Mouse (Mus musculus) T-helper 2 cell (primary cell): Measurements from ENCODE around the gene Arhgap18.

Source experiments
- in situ Hi-C: fragments of 300-600 bp; cut with MboI, MseI; formaldehyde crosslinking; loops from one replicate; pipeline ENCODE4 v1.15.1; 2025; ENCODE audit warnings: high pct_unique_total_duplicates

The Arhgap18 gene

GRCm38 (mm10) chr10:26774266-26774665 lies 21.0 kb downstream of the Arhgap18 start:
- in situ Hi-C loops, result no loop called here

- in situ Hi-C loops, result loop anchor here (25.0 kb wide), 1 partner anchor 1486 kb away; no protein-coding TSS in a partner anchor
Measured at GRCm38 (mm10) chr10:26776443-26776842, 23.2 kb downstream of the Arhgap18 start.

GRCm38 (mm10) chr10:26780581-26780980 lies 27.4 kb downstream of the Arhgap18 start:
- in situ Hi-C loops, result loop anchor here (25.0 kb wide), 1 partner anchor 1482 kb away; no protein-coding TSS in a partner anchor

- in situ Hi-C loops, result loop anchor here (25.0 kb wide), 1 partner anchor 1473 kb away; no protein-coding TSS in a partner anchor
Measured at GRCm38 (mm10) chr10:26789680-26790079, 36.5 kb downstream of the Arhgap18 start.

GRCm38 (mm10) chr10:26791810-26792209 lies 38.6 kb downstream of the Arhgap18 start:
- in situ Hi-C loops, result loop anchor here (25.0 kb wide), 1 partner anchor 1470 kb away; no protein-coding TSS in a partner anchor

DNA sequence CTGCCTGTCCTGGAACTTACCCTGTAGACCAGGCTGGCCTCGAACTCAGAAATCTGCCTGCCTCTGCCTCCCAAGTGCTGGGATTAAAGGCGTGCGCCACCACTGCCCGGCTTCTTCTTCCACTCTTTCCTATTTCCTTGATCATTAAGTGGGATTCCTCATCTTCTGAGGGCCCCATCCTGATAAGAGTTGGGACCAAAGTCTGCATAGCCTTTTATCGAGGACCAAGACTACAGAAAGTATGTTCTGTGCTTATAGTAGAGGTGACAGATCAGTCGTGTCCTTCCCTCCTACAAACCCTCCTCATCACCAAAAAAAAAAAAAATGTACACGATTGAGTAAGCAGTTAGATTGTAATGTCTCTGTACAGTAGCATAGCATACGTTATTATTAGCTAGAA lies 39.8 kb downstream of the Arhgap18 start:
- in situ Hi-C loops, result loop anchor here (25.0 kb wide), 1 partner anchor 1469 kb away; no protein-coding TSS in a partner anchor

GRCm38 (mm10) chr10:26796432-26797286 lies 43.4 kb downstream of the Arhgap18 start:
- in situ Hi-C loops, result loop anchor here (25.0 kb wide), 1 partner anchor 1466 kb away; no protein-coding TSS in a partner anchor

DNA sequence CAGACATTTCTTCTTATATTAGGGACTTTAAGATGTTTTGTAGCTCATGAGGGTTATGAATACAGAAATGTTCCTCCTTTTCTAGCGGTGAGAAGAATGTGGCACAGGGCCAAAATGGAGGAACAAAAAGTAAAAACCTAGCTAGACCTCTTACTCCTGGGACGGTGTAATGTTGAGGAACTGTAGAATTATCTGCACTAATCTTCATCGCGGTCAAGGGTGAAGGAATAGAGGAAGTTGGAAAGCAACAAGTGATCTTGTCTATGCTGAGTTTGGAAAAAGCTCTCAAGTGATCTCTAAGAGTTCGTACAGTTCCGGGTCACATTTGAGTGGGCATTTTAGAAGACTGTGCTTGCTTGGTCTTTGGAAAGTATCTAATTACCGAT lies 44.1 kb downstream of the Arhgap18 start:
- in situ Hi-C loops, result loop anchor here (25.0 kb wide), 1 partner anchor 1465 kb away; no protein-coding TSS in a partner anchor

- in situ Hi-C loops, result loop anchor here (25.0 kb wide), 1 partner anchor 1463 kb away; no protein-coding TSS in a partner anchor
Measured at GRCm38 (mm10) chr10:26798752-26799411, 45.7 kb downstream of the Arhgap18 start.

DNA sequence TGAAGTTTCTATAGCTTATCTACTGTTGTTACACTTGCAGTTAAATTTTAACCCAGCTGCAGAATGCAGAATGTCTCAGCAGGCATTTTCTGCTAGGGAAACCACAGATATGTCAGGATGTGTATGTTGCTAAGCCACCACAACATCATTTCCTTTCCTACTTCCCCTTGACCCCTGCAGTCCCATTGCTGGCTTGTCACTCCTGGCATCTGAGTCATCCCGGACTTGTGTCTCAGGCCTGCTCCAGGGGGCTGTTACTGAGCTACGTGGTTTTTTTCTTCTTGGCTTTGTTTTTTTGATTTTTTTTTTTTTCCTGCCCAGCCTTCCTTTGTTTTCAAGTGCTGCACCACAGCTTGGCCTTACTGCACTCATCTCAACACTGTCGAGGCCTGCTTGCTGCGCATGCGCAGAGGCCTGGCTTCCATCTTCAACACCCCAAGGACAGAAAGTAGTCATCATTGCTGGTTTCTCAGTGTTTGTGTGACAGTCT lies 46.4 kb downstream of the Arhgap18 start:
- in situ Hi-C loops, result loop anchor here (25.0 kb wide), 1 partner anchor 1463 kb away; no protein-coding TSS in a partner anchor

GRCm38 (mm10) chr10:26804351-26804983 lies 51.2 kb downstream of the Arhgap18 start:
- in situ Hi-C loops, result no loop called here

DNA sequence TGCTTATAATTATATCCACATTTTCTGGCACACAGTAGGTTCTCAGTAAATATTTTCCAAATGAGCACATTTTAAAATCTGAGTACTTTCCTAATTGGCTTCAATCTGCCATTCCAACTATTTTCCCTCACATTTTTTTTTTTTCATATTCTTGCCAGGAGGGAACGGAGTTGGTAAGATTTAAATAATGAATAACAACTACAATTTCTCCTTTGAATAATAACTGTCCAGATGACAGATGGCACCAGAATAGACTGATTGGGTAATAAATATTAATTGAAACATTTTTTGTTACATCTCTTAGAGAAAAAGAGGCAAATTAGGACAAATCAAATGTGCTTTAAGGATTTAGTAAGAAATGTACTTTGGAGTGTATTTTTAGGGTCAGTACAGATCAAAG lies 51.8 kb downstream of the Arhgap18 start:
- in situ Hi-C loops, result no loop called here

DNA sequence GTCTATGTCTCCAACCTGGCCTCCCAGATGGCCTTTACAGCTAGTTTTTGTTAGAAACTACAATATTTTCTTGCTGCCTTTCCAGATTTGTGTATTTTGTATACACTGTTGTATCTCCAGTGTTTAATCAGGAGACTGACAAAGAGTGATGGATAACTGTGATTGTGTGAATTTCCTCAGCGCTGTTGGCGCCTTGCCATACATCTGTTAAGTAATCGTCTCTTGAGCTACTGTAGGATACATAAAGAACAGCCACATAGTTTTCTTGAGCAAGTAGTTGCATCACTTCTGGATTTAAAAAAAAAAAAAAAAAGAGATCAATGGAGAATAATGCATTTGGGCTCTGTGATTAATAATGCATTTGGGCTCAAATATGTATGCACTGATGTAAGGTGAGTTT lies 52.9 kb downstream of the Arhgap18 start:
- in situ Hi-C loops, result no loop called here

GRCm38 (mm10) chr10:26810059-26810458 lies 56.8 kb downstream of the Arhgap18 start:
- in situ Hi-C loops, result no loop called here

DNA sequence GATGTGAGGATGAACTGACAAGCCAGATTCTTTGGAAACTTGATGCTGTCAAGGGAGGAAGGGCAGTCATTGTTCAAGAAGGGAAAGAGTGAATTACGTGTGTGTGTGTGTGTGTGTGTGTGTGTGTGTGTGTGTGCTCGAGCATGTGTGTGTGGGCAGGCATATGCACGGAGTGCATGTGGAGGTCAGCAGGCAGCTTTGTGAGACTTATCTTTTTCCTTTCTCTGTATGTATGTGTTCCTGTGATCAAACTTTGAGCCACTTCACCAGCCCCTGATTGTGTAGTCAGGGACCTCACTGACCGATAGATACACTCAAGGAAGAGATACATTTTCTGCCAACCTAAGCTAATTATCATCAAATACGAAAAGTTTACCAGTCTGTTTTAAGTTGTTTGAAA lies 57.6 kb downstream of the Arhgap18 start:
- in situ Hi-C loops, result no loop called here

DNA sequence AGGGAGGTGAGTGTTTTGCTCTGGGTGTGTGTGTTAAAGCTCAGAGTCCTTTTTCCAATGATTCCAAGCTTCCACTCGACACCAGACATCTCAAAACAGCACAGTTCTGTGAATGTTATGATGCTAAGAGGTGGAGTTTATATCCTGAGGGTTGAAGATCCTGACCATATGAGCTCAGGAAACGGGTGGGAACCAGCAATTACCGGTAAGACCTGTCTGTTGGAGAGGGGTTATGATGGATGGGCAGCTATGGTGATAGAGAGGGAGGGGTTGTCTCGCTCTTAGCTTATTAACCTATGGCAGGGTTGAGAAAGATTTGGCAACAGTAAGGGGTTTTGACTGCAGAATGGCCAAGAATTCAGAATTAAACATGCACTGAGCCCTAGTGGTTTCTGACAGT lies 58.1 kb downstream of the Arhgap18 start:
- in situ Hi-C loops, result no loop called here

DNA sequence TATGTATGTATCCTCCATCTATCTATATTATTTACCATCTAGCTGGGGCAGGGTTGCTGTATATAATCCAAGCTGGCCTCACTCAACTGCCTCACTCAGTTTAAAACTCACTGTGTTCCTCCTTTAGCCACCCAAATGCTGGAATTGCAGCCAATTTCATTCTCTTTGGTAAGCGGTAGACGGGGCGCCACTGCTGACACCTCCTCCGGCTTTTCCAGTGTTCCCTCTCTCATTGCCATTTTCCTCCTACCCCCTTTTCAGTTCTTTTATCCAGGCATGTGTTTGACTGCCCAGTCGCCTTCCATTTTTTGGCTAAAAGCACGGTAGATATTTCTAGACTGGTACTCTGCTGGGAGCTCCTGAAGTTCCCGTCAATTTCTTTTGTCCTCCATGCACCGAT lies 62.4 kb downstream of the Arhgap18 start:
- in situ Hi-C loops, result no loop called here

GRCm38 (mm10) chr10:26820326-26820725 lies 67.1 kb downstream of the Arhgap18 start:
- in situ Hi-C loops, result no loop called here

- in situ Hi-C loops, result no loop called here
Measured at GRCm38 (mm10) chr10:26820936-26821335, 67.7 kb downstream of the Arhgap18 start.

DNA sequence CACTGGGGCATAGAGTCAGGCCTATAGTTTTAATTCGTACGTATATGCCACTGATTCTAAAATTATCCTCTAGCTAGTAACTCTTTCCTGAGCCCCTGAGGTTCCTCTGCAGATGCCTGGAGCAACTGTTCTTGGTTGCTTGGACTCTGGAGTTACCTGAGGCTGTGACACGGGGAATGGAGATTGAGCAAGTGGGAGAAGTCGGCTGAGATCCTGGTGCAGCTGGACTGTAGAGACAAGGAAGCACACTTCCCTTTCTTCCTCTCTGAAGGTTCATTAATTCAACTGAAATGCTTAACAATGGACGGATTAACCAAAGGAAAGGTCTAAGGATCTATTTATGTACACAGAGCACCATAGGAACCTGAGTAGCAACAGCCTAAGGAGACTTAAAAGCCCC lies 70.8 kb downstream of the Arhgap18 start:
- in situ Hi-C loops, result no loop called here

GRCm38 (mm10) chr10:26825246-26825889 lies 72.1 kb downstream of the Arhgap18 start:
- in situ Hi-C loops, result no loop called here
